Mouse (Mus musculus): ENCODE measurements around the gene Heatr5a. TPM values are rescaled to one million over a fixed set of nuclear protein-coding genes. Genes with fewer than 3 reads are reported as not detected.

Heatr5a gene
- polyA plus RNA-seq, 1 experiment from 2014 or later, result 5.1 TPM

DNA sequence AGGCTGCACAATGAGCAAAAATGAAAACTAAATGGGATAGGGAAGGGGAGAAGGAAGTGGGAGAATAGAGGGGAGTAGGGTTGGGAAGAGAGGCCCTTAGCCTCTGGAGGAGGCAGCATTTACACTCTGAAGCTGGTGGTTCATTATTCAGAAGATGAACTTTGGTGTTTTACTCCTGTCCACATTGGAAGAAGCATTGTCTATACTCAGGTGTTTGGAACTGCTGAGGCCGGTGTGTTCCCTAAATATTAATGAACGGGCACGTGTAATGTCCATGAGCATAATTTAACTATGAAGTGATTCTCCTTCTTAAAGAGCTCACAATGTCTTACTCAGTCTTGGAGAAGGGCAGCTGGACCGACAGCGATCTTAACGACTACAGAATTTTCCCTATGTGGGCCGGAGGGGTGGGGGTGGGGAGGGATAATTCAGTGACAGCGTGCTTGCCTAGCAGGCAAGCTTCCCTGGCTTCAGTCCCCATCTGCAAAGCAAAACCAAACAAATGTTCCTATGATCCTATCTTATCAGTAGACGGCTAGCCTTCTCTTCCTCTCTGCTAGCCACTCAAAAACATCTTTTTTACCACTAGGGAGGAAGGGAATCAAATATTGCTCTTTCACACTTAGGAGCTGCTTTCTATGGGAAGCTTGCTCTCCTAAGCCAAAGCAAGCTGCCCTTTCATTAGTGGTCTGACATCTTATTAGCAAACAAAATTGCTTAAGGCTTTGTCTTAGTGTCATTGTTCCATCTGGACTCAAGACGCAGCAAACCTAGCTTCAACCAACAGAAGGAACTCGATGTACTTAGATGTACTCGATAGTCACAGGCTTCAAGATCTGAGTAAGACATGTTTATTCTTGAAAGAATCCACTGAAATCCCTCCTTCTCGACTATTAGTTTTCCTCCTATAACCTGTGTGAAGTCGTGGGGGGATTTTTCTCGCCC, 127.3 kb downstream of the Heatr5a start:
- Histone ChIP-seq H3K9ac (peak overlapping the region; percentile 80), H3K36me3 (no peaks in the 10 kb centered on the region), H3K4me3 (replicated peaks) (peak overlapping the region; percentile 65), H3K4me1 (replicated peaks) (peaks cover 79% of the 10 kb centered on the region), H3K27ac (peak overlapping the region; percentile 100), H3K9me3 (replicated peaks) (no peaks in the 10 kb centered on the region), H3K27me3 (no peaks in the 10 kb centered on the region), H3K4me2 (peak overlapping the region; percentile 79)
- ATAC-seq (ENCODE audit: low read depth) (no peak), DNase-seq (no peak)
- WGBS (ENCODE audit: insufficient replicate concordance), result 20% methylated on average over 15 of the region's 15 CpGs

DNA sequence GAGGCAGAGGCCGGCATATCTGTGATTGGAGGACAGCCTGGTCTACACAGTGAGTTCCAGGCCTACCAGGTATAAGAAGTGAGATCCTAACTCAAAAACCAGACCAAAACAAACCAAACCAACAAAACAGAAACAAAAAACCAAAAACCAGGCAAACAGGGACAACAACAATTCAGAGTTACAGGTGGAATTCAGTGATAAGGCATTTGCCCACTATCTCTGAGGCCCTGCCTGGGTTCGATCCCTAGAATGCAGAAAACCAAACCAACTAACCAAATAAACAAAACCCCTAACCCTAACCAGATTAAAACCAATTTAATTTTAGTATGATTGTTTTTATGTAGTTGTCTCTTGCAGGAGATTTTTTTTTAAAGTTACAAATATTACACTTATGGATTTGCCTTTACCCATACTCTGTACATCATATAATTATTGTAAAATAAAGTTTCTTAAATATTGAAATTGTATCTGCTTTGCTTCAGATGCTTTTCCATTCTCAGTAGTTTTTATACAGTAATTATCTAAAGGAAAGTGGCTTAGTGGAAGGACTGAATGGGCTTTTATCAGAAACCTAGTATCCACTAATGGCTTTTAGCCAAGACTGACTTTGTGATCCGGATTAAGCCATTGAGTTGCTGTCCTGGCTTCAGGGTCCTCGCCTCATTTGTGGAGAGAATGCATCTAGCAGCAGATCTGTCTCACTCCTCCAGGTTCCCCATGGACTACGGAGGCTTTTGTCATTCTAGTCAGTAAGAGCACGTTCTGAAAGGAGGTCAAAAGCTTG, 128.8 kb downstream of the Heatr5a start:
- Histone ChIP-seq H3K4me2 (peak overlapping the region; percentile 55), H3K27ac (peak overlapping the region; percentile 100), H3K27me3 (no peaks in the 10 kb centered on the region), H3K36me3 (no peaks in the 10 kb centered on the region), H3K4me3 (replicated peaks) (no peak overlapping the region; the same call in 1 of the 2 replicates), H3K9me3 (replicated peaks) (no peaks in the 10 kb centered on the region), H3K4me1 (replicated peaks) (peaks cover 73% of the 10 kb centered on the region), H3K9ac (peak overlapping the region; percentile 57)
- peak; percentile 68 for DNase-seq
- WGBS (ENCODE audit: insufficient replicate concordance), result 32% methylated on average over 6 of the region's 6 CpGs
- peak; percentile 37 for ATAC-seq (ENCODE audit: low read depth)

DNA sequence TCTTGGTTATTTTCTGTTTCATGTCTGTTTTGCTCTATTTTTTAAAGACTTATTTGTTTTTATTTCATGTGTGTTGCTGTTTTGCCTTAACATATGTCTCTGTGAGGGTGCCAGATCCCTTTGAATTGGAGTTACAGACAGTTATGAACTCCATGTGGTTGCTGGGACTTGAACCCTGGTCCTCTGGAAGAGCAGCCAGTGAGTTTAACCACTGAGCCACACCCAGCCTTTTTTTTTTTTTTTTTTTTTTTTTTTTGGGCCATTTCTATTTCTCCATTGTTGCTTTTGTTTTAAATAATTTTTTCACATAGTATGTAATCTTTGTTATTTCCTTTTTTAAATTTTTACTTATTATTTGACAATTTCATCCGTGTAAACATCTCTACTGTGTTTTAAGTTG, 131.3 kb downstream of the Heatr5a start:
- Histone ChIP-seq H3K27ac (peak overlapping the region; percentile 72), H3K4me1 (replicated peaks) (peaks cover 62% of the 10 kb centered on the region), H3K4me3 (replicated peaks) (no peak overlapping the region), H3K36me3 (no peaks in the 10 kb centered on the region), H3K9ac (no peak overlapping the region), H3K9me3 (replicated peaks) (no peaks in the 10 kb centered on the region), H3K27me3 (no peaks in the 10 kb centered on the region), H3K4me2 (no peak overlapping the region)
- WGBS (ENCODE audit: insufficient replicate concordance), result 90% methylated on average over 1 of the region's 1 CpGs
- ATAC-seq (ENCODE audit: low read depth) (no peak), DNase-seq (no peak)

DNA sequence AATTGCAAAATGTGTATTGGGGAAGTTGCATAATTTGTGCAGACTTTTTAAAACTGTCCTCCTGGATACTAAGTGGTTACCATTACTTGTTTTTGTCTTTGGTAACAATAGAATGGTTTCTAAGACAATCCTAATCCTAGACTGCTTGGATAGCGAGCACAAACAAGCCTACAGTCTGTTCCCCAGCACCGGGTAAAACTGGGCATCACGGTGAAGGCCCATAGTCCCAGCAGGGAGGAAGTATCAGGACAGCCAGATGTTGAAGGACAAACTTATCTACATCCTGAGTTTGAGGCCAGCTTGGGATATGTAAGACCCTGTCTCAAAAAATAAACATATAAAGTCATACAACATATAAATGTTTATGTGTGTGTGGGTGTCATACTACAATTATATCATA, 135.9 kb downstream of the Heatr5a start:
- peak overlapping the region; percentile 51; the same call in 1 of the 2 replicates for H3K27ac ChIP-seq
- no peak for ATAC-seq (ENCODE audit: low read depth)

DNA sequence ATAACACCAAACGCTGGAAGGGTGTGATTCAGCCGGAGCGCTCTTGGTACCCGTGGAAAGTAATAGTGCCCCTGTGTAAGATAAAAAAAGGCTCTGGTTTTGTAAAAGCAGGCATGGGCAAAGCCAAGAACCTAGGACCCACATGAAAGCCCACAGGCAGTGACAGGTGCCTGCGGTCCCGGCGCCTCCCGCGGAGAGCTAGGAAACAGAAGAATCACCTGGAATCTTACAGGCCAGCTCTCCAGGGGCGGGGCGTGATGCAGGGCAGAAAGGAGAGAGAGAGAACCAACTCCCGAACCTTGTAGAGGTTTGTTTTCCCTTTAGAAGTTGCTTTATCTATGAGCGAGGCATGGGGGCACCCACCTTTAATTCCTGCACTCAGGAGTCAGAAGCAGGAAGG, 139.2 kb downstream of the Heatr5a start:
- Histone ChIP-seq H3K27me3 (no peaks in the 10 kb centered on the region), H3K9me3 (replicated peaks) (no peaks in the 10 kb centered on the region), H3K4me2 (peak overlapping the region; percentile 78), H3K4me3 (replicated peaks) (peak overlapping the region; percentile 99), H3K9ac (peak overlapping the region; percentile 100), H3K4me1 (replicated peaks) (peaks cover 40% of the 10 kb centered on the region), H3K36me3 (peaks cover 6% of the 10 kb centered on the region), H3K27ac (peak overlapping the region; percentile 100)
- 77% methylated on average over 13 of the region's 13 CpGs for WGBS (ENCODE audit: insufficient replicate concordance)
- no peak for DNase-seq
- no peak for ATAC-seq (ENCODE audit: low read depth)

More for the DNA sequence above, 135.9 kb downstream of the Heatr5a start:
- no peak for DNase-seq
- no peaks in the 10 kb centered on the region for H3K9me3 ChIP-seq (replicated peaks)
- WGBS (ENCODE audit: insufficient replicate concordance), result 10% methylated on average over 3 of the region's 3 CpGs
- H3K9ac ChIP-seq, result peak overlapping the region; percentile 15; the same call in 1 of the 2 replicates
- peaks cover 41% of the 10 kb centered on the region for H3K4me1 ChIP-seq (replicated peaks)
- H3K27me3 ChIP-seq, result no peaks in the 10 kb centered on the region
- no peak overlapping the region for H3K4me2 ChIP-seq
- no peak overlapping the region for H3K4me3 ChIP-seq (replicated peaks)
- H3K36me3 ChIP-seq, result no peaks in the 10 kb centered on the region

DNA sequence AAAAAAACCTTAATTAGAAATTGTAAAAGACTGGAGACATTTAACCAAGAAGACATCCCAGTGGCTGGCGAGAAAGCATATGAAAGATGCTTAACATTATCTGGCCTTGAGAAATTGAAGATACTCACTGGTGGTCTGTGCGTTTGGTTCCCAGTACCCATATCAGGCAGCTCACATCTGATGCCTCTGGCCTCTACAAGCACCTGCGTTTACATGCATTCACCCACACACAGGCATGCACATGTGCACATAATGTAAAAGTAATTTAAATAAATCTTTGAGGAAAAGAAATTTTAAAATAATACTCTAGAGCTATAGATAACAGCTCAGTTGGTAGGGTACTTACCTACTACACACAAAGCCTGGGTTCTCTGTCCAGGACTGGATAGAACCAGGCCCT, 139.8 kb downstream of the Heatr5a start:
- peak overlapping the region; percentile 100 for H3K27ac ChIP-seq
- DNase-seq (no peak), ATAC-seq (ENCODE audit: low read depth) (no peak)
- H3K36me3 ChIP-seq, result peaks cover 10% of the 10 kb centered on the region
- H3K27me3 ChIP-seq, result no peaks in the 10 kb centered on the region
- peaks cover 45% of the 10 kb centered on the region for H3K4me1 ChIP-seq (replicated peaks)
- H3K4me3 ChIP-seq (replicated peaks), result peak overlapping the region; percentile 99
- H3K4me2 ChIP-seq, result peak overlapping the region; percentile 78
- 20% methylated on average over 3 of the region's 3 CpGs for WGBS (ENCODE audit: insufficient replicate concordance)
- no peaks in the 10 kb centered on the region for H3K9me3 ChIP-seq (replicated peaks)
- peak overlapping the region; percentile 100 for H3K9ac ChIP-seq

DNA sequence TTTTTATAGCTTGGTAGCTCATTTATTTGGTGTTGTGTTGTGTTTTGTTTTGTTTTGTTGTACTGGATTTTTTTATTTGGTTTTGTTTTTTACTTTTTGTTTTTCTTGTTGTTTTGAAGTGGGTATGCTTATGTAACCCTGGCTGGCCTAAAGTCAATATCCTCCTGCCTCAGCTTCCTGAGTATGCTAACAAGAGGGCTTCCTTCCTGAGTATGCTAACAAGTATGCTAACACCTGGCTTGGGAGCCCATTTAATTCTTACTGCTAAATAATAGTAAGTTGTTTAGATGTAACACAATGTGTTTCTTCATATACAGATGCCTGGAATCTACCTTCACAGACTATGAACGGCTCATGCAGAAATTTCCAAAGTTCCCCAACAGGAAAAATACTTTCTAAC, 140.4 kb downstream of the Heatr5a start:
- peak overlapping the region; percentile 99 for H3K4me3 ChIP-seq (replicated peaks)
- peak overlapping the region; percentile 100 for H3K9ac ChIP-seq
- no peaks in the 10 kb centered on the region for H3K9me3 ChIP-seq (replicated peaks)
- ATAC-seq (ENCODE audit: low read depth), result no peak
- no peak for DNase-seq
- peak overlapping the region; percentile 100 for H3K27ac ChIP-seq
- WGBS (ENCODE audit: insufficient replicate concordance), result 67% methylated on average over 1 of the region's 1 CpGs
- no peaks in the 10 kb centered on the region for H3K27me3 ChIP-seq
- H3K4me2 ChIP-seq, result peak overlapping the region; percentile 78
- peaks cover 13% of the 10 kb centered on the region for H3K36me3 ChIP-seq
- peaks cover 45% of the 10 kb centered on the region for H3K4me1 ChIP-seq (replicated peaks)

DNA sequence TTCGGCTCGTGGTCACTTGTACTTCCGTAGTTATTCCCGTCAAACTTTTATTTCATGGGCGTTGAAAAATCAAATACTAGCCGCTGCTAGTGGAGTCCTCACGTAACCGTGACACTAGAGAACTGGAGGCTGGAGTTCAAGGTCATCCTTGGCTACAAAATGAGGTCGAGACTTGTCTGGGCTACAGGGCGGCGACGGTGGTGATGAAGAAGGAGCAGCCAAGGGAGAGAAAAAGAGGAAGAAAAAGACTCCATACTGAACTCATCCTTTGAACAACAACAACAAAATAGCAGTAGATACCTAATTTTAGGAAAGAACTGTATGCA, 141.1 kb downstream of the Heatr5a start:
- DNase-seq, result no peak
- WGBS (ENCODE audit: insufficient replicate concordance), result under 1% methylated on average over 12 of the region's 12 CpGs
- no peaks in the 10 kb centered on the region for H3K27me3 ChIP-seq
- peaks cover 18% of the 10 kb centered on the region for H3K36me3 ChIP-seq
- peak overlapping the region; percentile 100 for H3K27ac ChIP-seq
- H3K4me1 ChIP-seq (replicated peaks), result peaks cover 45% of the 10 kb centered on the region
- peak; percentile 39 for ATAC-seq (ENCODE audit: low read depth)
- peak overlapping the region; percentile 78 for H3K4me2 ChIP-seq
- peak overlapping the region; percentile 100 for H3K9ac ChIP-seq
- H3K9me3 ChIP-seq (replicated peaks), result no peaks in the 10 kb centered on the region
- H3K4me3 ChIP-seq (replicated peaks), result peak overlapping the region; percentile 99

DNA sequence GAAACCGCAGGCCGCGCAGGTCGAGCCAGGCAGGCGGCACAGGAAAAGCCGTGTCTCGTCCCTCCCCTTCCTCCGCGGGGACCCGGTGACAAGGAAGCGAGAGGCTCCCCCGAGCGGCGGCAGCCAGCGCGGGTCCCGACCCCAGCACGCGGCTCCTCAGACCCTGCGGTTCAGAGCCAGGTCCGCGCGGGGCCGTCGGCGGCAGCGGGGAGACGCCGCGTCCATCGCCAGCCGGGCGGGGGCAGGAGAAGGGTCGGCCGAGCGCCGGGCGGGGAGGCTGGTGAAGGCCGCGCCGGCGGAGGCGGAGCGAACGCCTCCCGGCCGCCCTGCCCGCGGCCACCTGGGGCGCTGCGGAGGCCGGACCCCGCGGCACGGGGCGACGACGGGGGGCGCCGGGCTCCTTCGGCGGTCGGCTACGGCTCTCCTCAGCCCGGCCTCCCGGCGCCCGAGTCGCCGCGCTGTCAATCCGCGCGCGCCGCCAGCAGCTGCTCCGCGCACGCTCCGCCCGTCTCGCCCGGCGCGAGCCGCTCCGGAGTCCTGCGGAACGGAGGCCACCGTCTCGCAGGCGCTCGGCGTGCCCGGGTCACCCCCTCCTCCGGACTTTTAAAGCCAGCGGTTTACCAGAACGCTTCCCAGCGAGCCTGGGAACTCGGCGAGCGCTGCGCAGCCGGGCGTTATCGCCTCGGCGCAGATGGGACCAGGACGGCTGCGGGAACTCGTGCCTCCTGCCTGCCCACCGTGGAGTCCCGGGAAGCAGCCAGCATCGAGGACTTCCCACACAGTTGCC, 141.6 kb downstream of the Heatr5a start, which contains the start of gene Hectd1:
Hectd1 (minus strand) TSS at position 247 of the 787 bp plus-strand sequence.
- ATAC-seq (ENCODE audit: low read depth), result peak; percentile 83
- DNase-seq, result peak; percentile 86
- peak within 1 kb of the TSS; percentile 100 for H3K27ac ChIP-seq
- H3K9me3 ChIP-seq (replicated peaks), result no peaks in the 10 kb centered on the region
- H3K36me3 ChIP-seq, result peaks cover 24% of the 10 kb centered on the region
- H3K9ac ChIP-seq, result peak within 1 kb of the TSS; percentile 100
- under 1% methylated on average over 98 of the region's 114 CpGs for WGBS (ENCODE audit: insufficient replicate concordance)
- H3K4me2 ChIP-seq, result peak within 1 kb of the TSS; percentile 78
- peak within 1 kb of the TSS; percentile 99 for H3K4me3 ChIP-seq (replicated peaks)
- no peaks in the 10 kb centered on the region for H3K27me3 ChIP-seq
- peaks cover 50% of the 10 kb centered on the region for H3K4me1 ChIP-seq (replicated peaks)

DNA sequence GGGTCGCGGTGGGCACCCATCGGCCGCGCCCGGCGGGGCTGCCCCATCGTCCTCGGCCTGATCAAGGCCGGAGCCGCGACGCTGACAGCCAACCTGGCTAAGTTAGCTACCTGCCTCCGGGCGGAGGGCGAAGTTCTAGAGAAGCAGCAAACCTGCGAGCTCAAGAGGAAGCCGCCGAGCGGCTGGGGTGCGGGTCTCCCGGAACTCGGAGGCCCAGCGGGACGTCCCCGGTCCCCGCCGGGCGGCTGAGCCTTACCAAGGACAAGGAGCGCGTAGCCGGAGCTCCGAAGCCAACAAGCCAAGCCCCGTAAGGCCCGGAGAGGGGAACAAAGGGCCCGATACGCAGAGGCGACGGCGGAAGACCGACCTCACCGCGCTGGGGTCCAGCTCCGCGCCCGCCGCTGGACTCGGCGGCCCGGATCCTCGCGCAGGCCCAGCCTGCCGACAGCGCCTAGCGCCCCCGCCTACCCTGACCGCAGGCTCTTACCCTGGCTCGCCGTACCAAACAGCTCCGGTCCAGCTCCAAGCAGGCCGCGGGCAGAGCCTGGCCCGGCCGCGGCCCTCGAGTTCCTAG, 142.3 kb downstream of the Heatr5a start:
- DNase-seq, result peak; percentile 49
- Histone ChIP-seq H3K4me2 (peak overlapping the region; percentile 78), H3K9ac (peak overlapping the region; percentile 100), H3K9me3 (replicated peaks) (no peaks in the 10 kb centered on the region), H3K27ac (peak overlapping the region; percentile 100), H3K4me1 (replicated peaks) (peaks cover 57% of the 10 kb centered on the region), H3K27me3 (no peaks in the 10 kb centered on the region), H3K36me3 (peaks cover 31% of the 10 kb centered on the region), H3K4me3 (replicated peaks) (peak overlapping the region; percentile 99)
- peak; percentile 64 for ATAC-seq (ENCODE audit: low read depth)
- WGBS (ENCODE audit: insufficient replicate concordance), result under 1% methylated on average over 63 of the region's 66 CpGs
